Mouse (Mus musculus): Measurements from ENCODE around the gene Mpz. TPM values are rescaled to one million over a fixed set of nuclear protein-coding genes. Genes with fewer than 3 reads are reported as not detected.

The Mpz gene
- polyA plus RNA-seq (2015; fragmentation: Nextera tagmentation; extraction: Ambion mirVana): 9.0 and 16.4 TPM in 2 replicates

GRCm38 (mm10) chr1:171149974-171150760 lies at the start of gene Mpz, which contains the start of gene Sdhc:
TSS of gene Mpz (plus strand) at chr1:171150711.
TSS of gene Sdhc (minus strand) at chr1:171150603.

GRCm38 (mm10) chr1:171113873-171114299 lies 36.6 kb upstream of the Mpz start, which contains the start of gene Cfap126:
TSS of gene Cfap126 (plus strand) at chr1:171113918.

GRCm38 (mm10) chr1:171195887-171196397 lies 45.4 kb downstream of the Mpz start, which contains the start of gene Pcp4l1:
TSS of gene Pcp4l1 (minus strand) at chr1:171196268.

Other genes with a start within 250 kb of the Mpz start
- gene Fcrlb, start 237.8 kb upstream of the Mpz start, polyA plus RNA-seq (2015; fragmentation: Nextera tagmentation; extraction: Ambion mirVana): 0.35 TPM in 1 of 2 replicates, not detected in the other
- gene Fcrla, start 223.1 kb upstream of the Mpz start, polyA plus RNA-seq (2015; fragmentation: Nextera tagmentation; extraction: Ambion mirVana): 0.25 and 0.68 TPM in 2 replicates
- gene Fcgr2b, start 174.2 kb upstream of the Mpz start, polyA plus RNA-seq (2015; fragmentation: Nextera tagmentation; extraction: Ambion mirVana): 12.9 and 15.4 TPM in 2 replicates
- gene Fcgr4, start 131.8 kb upstream of the Mpz start, polyA plus RNA-seq (2015; fragmentation: Nextera tagmentation; extraction: Ambion mirVana): 5.6 and 6.3 TPM in 2 replicates
- 42.6 and 55.1 TPM in 2 replicates for gene Fcgr3, start 85.8 kb upstream of the Mpz start, polyA plus RNA-seq (2015; fragmentation: Nextera tagmentation; extraction: Ambion mirVana)
- 4.1 and 7.5 TPM in 2 replicates for gene Cfap126, start 36.8 kb upstream of the Mpz start, polyA plus RNA-seq (2015; fragmentation: Nextera tagmentation; extraction: Ambion mirVana)
- 198 and 253 TPM in 2 replicates for gene Sdhc, start 108 bp upstream of the Mpz start, polyA plus RNA-seq (2015; fragmentation: Nextera tagmentation; extraction: Ambion mirVana)
- gene Pcp4l1, start 45.6 kb downstream of the Mpz start, polyA plus RNA-seq (2015; fragmentation: Nextera tagmentation; extraction: Ambion mirVana): 6.8 and 12.3 TPM in 2 replicates
- 1.7 and 2.5 TPM in 2 replicates for gene Nr1i3, start 63.3 kb downstream of the Mpz start, polyA plus RNA-seq (2015; fragmentation: Nextera tagmentation; extraction: Ambion mirVana)
- gene Tomm40l, start 71.8 kb downstream of the Mpz start, polyA plus RNA-seq (2015; fragmentation: Nextera tagmentation; extraction: Ambion mirVana): 24.7 and 27.6 TPM in 2 replicates
- 476 and 741 TPM in 2 replicates for gene Apoa2, start 74.3 kb downstream of the Mpz start, polyA plus RNA-seq (2015; fragmentation: Nextera tagmentation; extraction: Ambion mirVana)
- 91.3 and 98.9 TPM in 2 replicates for gene Fcer1g, start 83.7 kb downstream of the Mpz start, polyA plus RNA-seq (2015; fragmentation: Nextera tagmentation; extraction: Ambion mirVana)
- 2.1 and 2.6 TPM in 2 replicates for gene Adamts4, start 99.7 kb downstream of the Mpz start, polyA plus RNA-seq (2015; fragmentation: Nextera tagmentation; extraction: Ambion mirVana)
- 307 and 430 TPM in 2 replicates for gene Ndufs2, start 100.7 kb downstream of the Mpz start, polyA plus RNA-seq (2015; fragmentation: Nextera tagmentation; extraction: Ambion mirVana)
- gene B4galt3, start 119.6 kb downstream of the Mpz start, polyA plus RNA-seq (2015; fragmentation: Nextera tagmentation; extraction: Ambion mirVana): 25.8 and 38.1 TPM in 2 replicates
- 19.7 and 42.8 TPM in 2 replicates for gene Ppox, start 130.5 kb downstream of the Mpz start, polyA plus RNA-seq (2015; fragmentation: Nextera tagmentation; extraction: Ambion mirVana)
- 27.7 and 43.9 TPM in 2 replicates for gene Usp21, start 137.3 kb downstream of the Mpz start, polyA plus RNA-seq (2015; fragmentation: Nextera tagmentation; extraction: Ambion mirVana)
- gene Ufc1, start 144.3 kb downstream of the Mpz start, polyA plus RNA-seq (2015; fragmentation: Nextera tagmentation; extraction: Ambion mirVana): 136 and 154 TPM in 2 replicates
- gene Dedd, start 178.4 kb downstream of the Mpz start, polyA plus RNA-seq (2015; fragmentation: Nextera tagmentation; extraction: Ambion mirVana): 25.9 and 36.8 TPM in 2 replicates
- 36.4 and 71.2 TPM in 2 replicates for gene Nit1, start 194.9 kb downstream of the Mpz start, polyA plus RNA-seq (2015; fragmentation: Nextera tagmentation; extraction: Ambion mirVana)
- gene Pfdn2, start 195.0 kb downstream of the Mpz start, polyA plus RNA-seq (2015; fragmentation: Nextera tagmentation; extraction: Ambion mirVana): 71.6 and 101 TPM in 2 replicates
- gene Klhdc9, start 210.1 kb downstream of the Mpz start, polyA plus RNA-seq (2015; fragmentation: Nextera tagmentation; extraction: Ambion mirVana): 5.3 and 6.9 TPM in 2 replicates
- gene Nectin4, start 219.4 kb downstream of the Mpz start, polyA plus RNA-seq (2015; fragmentation: Nextera tagmentation; extraction: Ambion mirVana): 0.19 and 0.27 TPM in 2 replicates
- gene Arhgap30, start 238.2 kb downstream of the Mpz start, polyA plus RNA-seq (2015; fragmentation: Nextera tagmentation; extraction: Ambion mirVana): 2.2 and 2.3 TPM in 2 replicates

Data from adrenal gland, postnatal 0 days (tissue).